Mouse (Mus musculus) adrenal gland, postnatal 10 days (tissue): ENCODE measurements at regions not wholly inside any gene's neighbourhood (a gene's known extent, or its start where the extent isn't known, plus 50 kb on each side); places are given as distances from the start of the nearest gene placed in this dataset.
"Not testable (repeated sequence)": the region's sequence is repeated elsewhere in the genome, so short reads cannot be mapped to it uniquely, and the experiment has no call there.

Source experiments
- DNase-seq: peaks from one replicate; pipeline ENCODE4 v3.0.0; 2021; ENCODE audit warnings: mixed read lengths

GRCm38 (mm10) chr2:160507816-160508564 is 137.7 kb upstream of the Top1 start:
- no peak for DNase-seq

GRCm38 (mm10) chr2:160510159-160510558 is 135.5 kb upstream of the Top1 start:
- DNase-seq = no peak

- DNase-seq = no peak
Measured at GRCm38 (mm10) chr2:160510635-160511421, 134.9 kb upstream of the Top1 start.

- DNase-seq = no peak
Measured at GRCm38 (mm10) chr2:160515621-160516020, 130.1 kb upstream of the Top1 start.

- DNase-seq = no peak
Measured at GRCm38 (mm10) chr2:160516526-160516925, 129.2 kb upstream of the Top1 start.

GRCm38 (mm10) chr2:160525301-160526205 is 120.1 kb upstream of the Top1 start:
- DNase-seq = peak; percentile 24

- no peak for DNase-seq
Measured at GRCm38 (mm10) chr2:160526377-160527125, 119.1 kb upstream of the Top1 start.

- no peak for DNase-seq
Measured at GRCm38 (mm10) chr2:160529306-160529705, 116.4 kb upstream of the Top1 start.

- DNase-seq = peak; percentile 7
Measured at GRCm38 (mm10) chr2:160530377-160530776, 115.3 kb upstream of the Top1 start.

- DNase-seq = no peak
Measured at GRCm38 (mm10) chr2:160537319-160537719, 108.4 kb upstream of the Top1 start.

GRCm38 (mm10) chr2:160545527-160545926 is 100.2 kb upstream of the Top1 start:
- no peak for DNase-seq

- no peak for DNase-seq
Measured at GRCm38 (mm10) chr2:160552121-160552669, 93.5 kb upstream of the Top1 start.

GRCm38 (mm10) chr2:160561711-160562110 is 84.0 kb upstream of the Top1 start:
- no peak for DNase-seq

GRCm38 (mm10) chr2:160567813-160568212 is 77.9 kb upstream of the Top1 start:
- DNase-seq = no peak

- no peak for DNase-seq
Measured at GRCm38 (mm10) chr2:160569496-160569895, 76.2 kb upstream of the Top1 start.

- DNase-seq = peak; percentile 92
Measured at GRCm38 (mm10) chr2:160578384-160579320, 67.0 kb upstream of the Top1 start.

GRCm38 (mm10) chr2:160580250-160580649 is 65.4 kb upstream of the Top1 start:
- DNase-seq = no peak

- DNase-seq = no peak
Measured at GRCm38 (mm10) chr2:160581029-160581428, 64.7 kb upstream of the Top1 start.

- not testable (repeated sequence) for DNase-seq
Measured at GRCm38 (mm10) chr2:160583034-160583433, 62.7 kb upstream of the Top1 start.

GRCm38 (mm10) chr2:160583506-160583905 is 62.2 kb upstream of the Top1 start:
- no peak for DNase-seq
